Mouse (Mus musculus): ENCODE data around the gene Dera.

GRCm38 (mm10) chr6:137836799-137837198, 82.5 kb downstream of the Dera start:
- TF ChIP-seq MAZ (IDR thresholded peaks at IDR 0.05; ENCODE audit: low read depth, low read length), result no peak
- TF ChIP-seq POLR2A (IDR thresholded peaks at IDR 0.05; ENCODE audit: low read depth, low read length), result no peak
- no peak for TF ChIP-seq CTCF (conservative IDR thresholded peaks at IDR 0.05 in 1 of 2, IDR thresholded peaks at IDR 0.05 in 1 of 2; ENCODE audit: low read depth in 2 of 2, low read length in 2 of 2)
